Mouse (Mus musculus) liver, postnatal 0 days (tissue): ENCODE measurements at regions not wholly inside any gene's neighbourhood (a gene's known extent, or its start where the extent isn't known, plus 50 kb on each side); places are given as distances from the start of the nearest gene placed in this dataset.

Source experiments
- CTCF ChIP-seq: sonication (generic); IDR thresholded peaks from 2 replicates; pipeline ENCODE4 v1.5.1; 2016; ENCODE audit warnings: antibody characterized with exemption, low read depth
- EP300 ChIP-seq: IDR thresholded peaks from 2 replicates; pipeline ENCODE4 v1.6.1; 2016; ENCODE audit warnings: antibody characterized with exemption, low read depth, mild to moderate bottlenecking

DNA sequence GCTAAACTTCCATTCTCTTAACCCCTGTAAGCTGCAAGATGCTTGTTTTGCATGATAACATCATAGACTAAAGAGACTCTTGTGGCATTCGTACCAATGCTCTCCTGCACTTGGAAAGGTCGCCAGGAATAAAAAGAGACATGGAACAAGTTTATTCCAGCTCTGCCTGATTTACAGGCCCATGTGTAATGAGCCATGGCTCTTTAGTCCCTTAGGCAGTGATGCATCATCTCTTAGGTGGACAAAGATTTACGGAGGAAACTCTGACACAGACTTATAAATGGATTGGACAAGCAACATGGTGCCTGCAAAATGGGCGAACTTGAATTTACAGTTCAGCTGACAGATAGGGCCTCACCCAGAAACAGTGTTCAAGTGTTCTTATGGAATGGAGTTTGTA lies 288.7 kb upstream of the BB014433 start:
- no peak for TF ChIP-seq CTCF
- TF ChIP-seq EP300 = no peak
